Mouse (Mus musculus) limb, embryonic 13.5 days (tissue): ENCODE data around the gene Clk2. TPM values are rescaled to one million over a fixed set of nuclear protein-coding genes. Genes with fewer than 3 reads are reported as not detected.

Source experiments
- ATAC-seq: fragments of 200-750 bp; cut with Nextera tagmentation; 2 replicates; pipeline ENCODE4 v1.8.0; 2017; ENCODE audit warnings: low read depth, moderate number of reproducible peaks, moderate TSS enrichment; ENCODE audit not compliant: low FRiP score
- H3K27ac ChIP-seq: fragments of 300-500 bp; sonication (generic); 2 replicates; pipeline ENCODE4 v1.5.1; 2015; ENCODE audit warnings: inconsistent platforms, mild to moderate bottlenecking, moderate library complexity
- H3K27me3 ChIP-seq: fragments of 300-500 bp; sonication (generic); 2 replicates; pipeline ENCODE4 v1.6.1; 2015; ENCODE audit warnings: mild to moderate bottlenecking, inconsistent platforms
- H3K36me3 ChIP-seq: fragments of 300-500 bp; sonication (generic); 2 replicates; pipeline ENCODE4 v1.6.1; 2015; ENCODE audit warnings: inconsistent platforms, mild to moderate bottlenecking, moderate library complexity
- H3K4me1 ChIP-seq: fragments of 300-500 bp; sonication (generic); 2 replicates; pipeline ENCODE4 v1.6.1; 2015; ENCODE audit warnings: inconsistent platforms
- H3K4me2 ChIP-seq: fragments of 300-500 bp; sonication (generic); replicated peaks from 2 replicates; pipeline ENCODE4 v1.6.1; 2015; ENCODE audit warnings: inconsistent platforms, mild to moderate bottlenecking, moderate library complexity
- H3K4me3 ChIP-seq: fragments of 300-500 bp; sonication (generic); 2 replicates; pipeline ENCODE4 v1.5.1; 2015; ENCODE audit warnings: moderate library complexity, mild to moderate bottlenecking, inconsistent platforms
- H3K9ac ChIP-seq: fragments of 300-500 bp; sonication (generic); 2 replicates; pipeline ENCODE4 v1.6.1; 2015; ENCODE audit warnings: mild to moderate bottlenecking, inconsistent platforms
- H3K9me3 ChIP-seq: fragments of 300-500 bp; sonication (generic); 2 replicates; pipeline ENCODE4 v1.6.1; 2016; ENCODE audit warnings: inconsistent platforms
- WGBS: fragments of 180-500 bp; shearing (Covaris S2); methylation state at CpG from one replicate; pipeline ENCODE4 v1.1.7; 2015; 5-methylcytosine and 5-hydroxymethylcytosine counted together
- polyA plus RNA-seq: library from polyadenylated mRNA; unstranded; fragments of >200 nt; fragmentation: Nextera tagmentation; extraction: Ambion mirVana; gene quantifications from 2 replicates; pipeline ENCODE4 v1.2.1, GENCODE M21; 2015

Gene Clk2
- polyA plus RNA-seq = 32.3 and 36.6 TPM in 2 replicates

DNA sequence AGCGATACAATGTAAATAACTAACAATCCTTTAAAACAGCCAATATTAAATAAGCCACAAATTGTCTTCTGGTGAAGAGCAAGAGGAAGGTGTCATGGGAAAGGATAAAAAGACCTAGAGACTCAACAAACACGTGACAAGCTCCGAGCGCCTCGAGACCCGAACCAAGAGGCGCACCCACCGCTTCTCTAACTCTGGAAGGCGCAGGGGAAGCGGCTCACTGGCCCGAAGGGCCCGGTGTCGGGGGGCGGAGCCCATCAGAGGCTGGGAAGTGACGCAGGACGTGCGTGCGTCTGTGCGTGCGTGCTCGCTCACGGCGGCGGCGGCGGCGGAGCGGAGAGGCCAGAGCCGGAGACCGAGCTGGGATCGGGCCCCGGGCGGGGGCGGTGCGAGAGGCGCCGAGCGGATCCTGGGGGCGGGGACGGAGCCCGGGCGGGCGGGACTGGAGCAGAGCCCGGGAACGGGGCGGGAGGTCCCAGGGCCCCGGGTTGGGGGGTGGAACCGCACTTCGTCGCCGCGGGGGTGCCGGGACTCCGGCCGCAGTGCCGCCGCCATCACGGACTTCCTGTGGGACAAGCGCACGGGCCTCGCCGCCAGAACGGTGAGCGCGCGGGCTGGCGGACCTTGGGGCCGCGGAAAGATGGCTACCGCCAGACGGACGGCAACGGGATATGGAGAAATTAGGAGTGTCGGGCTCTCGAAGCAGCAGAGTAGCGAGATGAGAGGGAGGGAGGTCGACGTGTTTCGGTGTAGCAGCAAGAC is at the start of gene Clk2:
Clk2 (plus strand) TSS at position 290 of the 762 bp plus-strand sequence.
- H3K4me3 ChIP-seq = peak within 1 kb of the TSS; percentile 91
- ATAC-seq = peak; percentile 98
- no peaks in the 10 kb centered on the region for H3K9me3 ChIP-seq
- peaks cover 32% of the 10 kb centered on the region for H3K4me1 ChIP-seq
- WGBS = under 1% methylated on average over 77 of the region's 79 CpGs
- H3K36me3 ChIP-seq = peaks cover 35% of the 10 kb centered on the region
- peak within 1 kb of the TSS; percentile 98 for H3K27ac ChIP-seq
- peaks cover 3% of the 10 kb centered on the region; the same call in 1 of the 2 replicates for H3K27me3 ChIP-seq
- H3K4me2 ChIP-seq = peak within 1 kb of the TSS; percentile 77
- peak within 1 kb of the TSS; percentile 98 for H3K9ac ChIP-seq

DNA sequence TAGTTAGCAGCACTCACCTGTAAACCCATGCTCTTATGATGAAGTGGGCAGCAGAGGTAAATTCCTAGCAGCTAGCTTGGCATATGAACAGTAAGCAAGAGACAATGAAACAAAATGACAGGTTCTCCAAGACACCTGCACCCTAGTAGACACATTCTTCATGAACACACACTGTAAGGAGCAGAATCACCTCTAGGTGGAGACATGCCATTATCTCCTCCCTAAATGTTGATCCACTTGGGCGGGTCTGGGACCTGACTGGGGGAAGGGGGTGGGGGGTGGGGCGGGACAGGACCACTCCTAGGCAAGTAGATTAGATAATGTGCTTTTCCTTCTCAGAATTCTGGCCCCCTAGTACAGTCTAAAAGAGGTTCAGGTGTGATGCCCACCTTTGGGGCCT is 49.1 kb upstream of the Clk2 start:
- H3K4me1 ChIP-seq = no peaks in the 10 kb centered on the region
- H3K4me2 ChIP-seq = no peak overlapping the region
- H3K27ac ChIP-seq = no peak overlapping the region
- no peaks in the 10 kb centered on the region for H3K9me3 ChIP-seq
- H3K36me3 ChIP-seq = no peaks in the 10 kb centered on the region
- 0% methylated on average over 2 of the region's 2 CpGs for WGBS
- H3K27me3 ChIP-seq = no peaks in the 10 kb centered on the region
- no peak overlapping the region for H3K4me3 ChIP-seq
- no peak for ATAC-seq
- H3K9ac ChIP-seq = no peak overlapping the region

DNA sequence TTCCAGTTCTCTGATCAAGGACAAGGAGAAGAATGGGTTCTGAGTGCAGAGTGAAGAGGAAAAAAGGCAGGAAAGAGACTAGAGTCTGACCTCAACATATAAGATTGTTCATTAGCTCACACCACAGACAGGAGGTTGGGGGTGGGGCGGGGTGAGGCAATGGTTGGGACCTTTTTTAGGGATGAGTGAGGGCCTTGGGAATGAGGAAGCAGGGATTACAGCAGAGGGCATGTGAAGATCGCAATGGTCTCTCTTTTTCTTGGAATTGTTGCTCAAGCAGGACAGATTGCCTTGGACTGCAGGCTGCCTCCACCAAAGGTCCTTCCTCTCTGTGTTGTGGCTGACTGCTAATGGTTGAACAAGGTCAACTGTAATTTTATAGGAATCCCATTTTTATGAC is 41.3 kb upstream of the Clk2 start:
- H3K4me1 ChIP-seq = no peaks in the 10 kb centered on the region
- no peak overlapping the region for H3K27ac ChIP-seq
- no peak overlapping the region for H3K4me3 ChIP-seq
- no peaks in the 10 kb centered on the region for H3K27me3 ChIP-seq
- H3K4me2 ChIP-seq = no peak overlapping the region
- no peak overlapping the region for H3K9ac ChIP-seq
- no peaks in the 10 kb centered on the region for H3K36me3 ChIP-seq
- no peaks in the 10 kb centered on the region for H3K9me3 ChIP-seq
- WGBS = 78% methylated on average over 2 of the region's 2 CpGs
- ATAC-seq = no peak

DNA sequence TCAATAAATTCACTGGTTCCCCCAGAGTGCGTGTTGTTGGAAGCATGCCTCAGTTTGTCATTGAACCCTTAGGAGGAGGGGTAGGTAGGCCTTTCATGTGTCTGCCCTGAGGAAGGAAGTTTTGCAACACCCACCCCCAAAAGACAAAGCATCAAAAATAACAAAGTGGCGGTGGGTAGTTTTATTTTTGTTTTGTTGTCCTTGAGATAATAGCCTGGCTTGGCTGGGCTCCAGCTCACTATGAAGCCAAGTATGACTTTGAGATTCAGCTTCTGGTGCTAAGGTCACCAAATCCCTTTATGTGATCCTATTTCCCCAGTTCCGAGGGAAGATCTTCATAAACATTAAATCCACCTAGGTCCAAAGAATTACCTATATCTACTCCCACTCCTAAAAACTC is 40.4 kb upstream of the Clk2 start:
- Histone ChIP-seq H3K4me3 (no peak overlapping the region), H3K4me2 (no peak overlapping the region), H3K9ac (no peak overlapping the region), H3K4me1 (no peaks in the 10 kb centered on the region), H3K9me3 (no peaks in the 10 kb centered on the region), H3K36me3 (no peaks in the 10 kb centered on the region), H3K27ac (no peak overlapping the region), H3K27me3 (no peaks in the 10 kb centered on the region)
- WGBS = 86% methylated on average over 3 of the region's 3 CpGs
- ATAC-seq = no peak

DNA sequence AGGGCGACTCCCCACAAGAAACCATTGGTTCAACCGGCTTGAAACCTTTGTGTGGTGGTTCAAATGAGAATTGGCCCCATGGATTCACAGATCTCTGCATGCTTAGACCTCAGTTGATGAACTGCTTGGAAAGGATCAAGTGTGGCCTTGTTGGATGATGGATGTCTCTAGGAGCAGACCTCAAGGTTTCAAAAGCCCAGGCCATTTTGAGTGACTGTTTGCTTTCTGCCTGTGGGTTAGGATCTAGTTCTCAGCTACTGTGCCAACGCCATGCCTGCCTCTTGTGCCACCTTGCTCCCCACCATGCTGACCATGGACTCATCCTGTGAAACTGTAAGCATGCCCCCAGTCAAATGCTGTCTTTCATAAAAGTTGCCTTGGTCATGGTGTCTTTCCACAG is 38.6 kb upstream of the Clk2 start:
- no peak overlapping the region for H3K27ac ChIP-seq
- 90% methylated on average over 3 of the region's 3 CpGs for WGBS

DNA sequence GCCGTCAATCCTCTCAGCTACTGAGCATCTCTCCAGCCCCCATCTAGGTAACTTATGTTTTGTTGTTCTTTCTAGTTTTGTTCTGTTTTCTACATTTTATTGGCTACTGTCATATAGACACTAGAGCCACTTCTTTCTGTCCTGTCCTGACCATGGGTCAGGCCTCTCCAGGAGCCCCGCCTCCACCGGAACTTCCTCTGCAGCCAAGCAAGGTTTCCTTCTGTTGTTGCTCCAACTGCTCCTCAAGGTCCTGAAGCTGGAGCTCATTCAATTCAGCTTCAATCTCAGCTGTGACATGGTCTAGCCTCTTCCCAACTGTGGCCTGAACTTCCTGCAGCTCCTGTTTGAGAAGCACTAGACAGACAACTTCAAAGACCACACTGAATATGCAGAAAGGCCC is 34.7 kb upstream of the Clk2 start:
- no peak overlapping the region for H3K27ac ChIP-seq
- ATAC-seq = no peak
- no peak overlapping the region for H3K9ac ChIP-seq
- H3K36me3 ChIP-seq = no peaks in the 10 kb centered on the region
- 95% methylated on average over 3 of the region's 3 CpGs for WGBS
- peaks cover 9% of the 10 kb centered on the region; the same call in 1 of the 2 replicates for H3K27me3 ChIP-seq
- H3K4me2 ChIP-seq = no peak overlapping the region
- H3K9me3 ChIP-seq = no peaks in the 10 kb centered on the region
- H3K4me3 ChIP-seq = no peak overlapping the region
- no peaks in the 10 kb centered on the region for H3K4me1 ChIP-seq

More for the DNA sequence above, 38.6 kb upstream of the Clk2 start:
- Histone ChIP-seq H3K4me1 (no peaks in the 10 kb centered on the region), H3K4me3 (no peak overlapping the region), H3K36me3 (no peaks in the 10 kb centered on the region), H3K9ac (no peak overlapping the region), H3K9me3 (no peaks in the 10 kb centered on the region), H3K4me2 (no peak overlapping the region), H3K27me3 (no peaks in the 10 kb centered on the region)
- ATAC-seq = no peak

DNA sequence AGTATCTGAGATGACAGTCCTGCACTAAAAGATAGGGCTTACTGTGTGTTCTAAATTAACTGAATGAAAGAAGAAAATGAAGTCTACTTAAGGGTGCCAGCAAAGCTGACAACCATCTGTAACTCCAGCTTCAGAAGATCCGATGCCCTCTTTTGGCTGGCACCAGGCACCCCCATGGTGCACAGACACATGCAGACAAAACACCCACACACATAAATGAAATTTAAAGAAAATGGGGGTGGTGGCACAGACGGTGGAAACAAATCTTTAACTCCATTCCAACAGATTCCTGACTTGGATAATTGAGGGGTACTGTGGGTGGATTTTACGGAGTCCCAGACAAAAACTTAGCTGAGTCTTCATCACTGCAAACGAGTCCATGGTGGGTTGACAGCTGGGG is 32.8 kb upstream of the Clk2 start:
- H3K4me3 ChIP-seq = peak overlapping the region; percentile 38; the same call in 1 of the 2 replicates
- 44% methylated on average over 4 of the region's 4 CpGs for WGBS
- no peaks in the 10 kb centered on the region for H3K9me3 ChIP-seq
- H3K4me1 ChIP-seq = no peaks in the 10 kb centered on the region
- H3K4me2 ChIP-seq = peak overlapping the region; percentile 67
- H3K27ac ChIP-seq = no peak overlapping the region
- ATAC-seq = no peak
- no peak overlapping the region for H3K9ac ChIP-seq
- H3K36me3 ChIP-seq = no peaks in the 10 kb centered on the region
- peaks cover 16% of the 10 kb centered on the region; the same call in 1 of the 2 replicates for H3K27me3 ChIP-seq

DNA sequence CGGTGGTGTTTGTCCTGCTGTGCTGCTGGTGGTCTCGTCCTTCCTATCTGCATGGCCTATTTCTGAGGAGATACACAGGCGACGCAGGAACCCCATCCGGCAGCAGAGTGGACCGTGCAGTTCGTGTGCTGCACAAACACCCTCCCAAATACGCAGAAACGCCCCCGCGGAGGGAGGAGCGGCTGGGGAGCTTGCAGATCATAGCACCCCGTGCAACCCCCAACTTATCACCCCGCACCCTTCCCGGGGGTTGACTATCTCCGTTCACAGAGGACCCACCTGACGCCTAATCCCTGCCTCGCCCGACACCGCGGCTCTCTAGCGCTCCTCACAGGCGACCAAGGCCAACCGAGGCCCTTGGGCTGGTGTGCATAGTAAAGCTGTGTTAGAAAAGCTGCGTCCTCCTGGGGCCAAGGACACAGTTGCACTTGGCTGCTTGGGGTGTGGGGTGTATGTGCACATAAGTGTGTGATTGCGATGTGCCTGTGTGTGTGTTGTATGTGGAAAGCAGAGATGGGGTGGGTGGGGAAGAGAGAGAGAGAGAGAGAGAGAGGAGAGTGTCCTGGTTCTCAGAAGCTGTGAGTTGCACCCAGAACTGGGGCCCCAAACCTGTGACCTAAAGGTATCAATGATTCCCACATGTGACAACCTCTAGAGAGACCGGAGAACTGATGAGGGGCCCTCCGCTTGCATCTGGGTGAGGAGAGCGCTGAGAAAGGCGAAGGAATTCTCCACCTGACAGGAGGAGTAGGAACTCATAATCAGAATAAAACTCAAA is 32.1 kb upstream of the Clk2 start:
- peak overlapping the region; percentile 38 for H3K4me3 ChIP-seq
- no peak for ATAC-seq
- peak overlapping the region; percentile 61 for H3K9ac ChIP-seq
- no peak overlapping the region for H3K27ac ChIP-seq
- peak overlapping the region; percentile 67 for H3K4me2 ChIP-seq
- no peaks in the 10 kb centered on the region for H3K4me1 ChIP-seq
- peaks cover 16% of the 10 kb centered on the region; the same call in 1 of the 2 replicates for H3K27me3 ChIP-seq
- no peaks in the 10 kb centered on the region for H3K36me3 ChIP-seq
- H3K9me3 ChIP-seq = no peaks in the 10 kb centered on the region
- WGBS = 12% methylated on average over 30 of the region's 30 CpGs

DNA sequence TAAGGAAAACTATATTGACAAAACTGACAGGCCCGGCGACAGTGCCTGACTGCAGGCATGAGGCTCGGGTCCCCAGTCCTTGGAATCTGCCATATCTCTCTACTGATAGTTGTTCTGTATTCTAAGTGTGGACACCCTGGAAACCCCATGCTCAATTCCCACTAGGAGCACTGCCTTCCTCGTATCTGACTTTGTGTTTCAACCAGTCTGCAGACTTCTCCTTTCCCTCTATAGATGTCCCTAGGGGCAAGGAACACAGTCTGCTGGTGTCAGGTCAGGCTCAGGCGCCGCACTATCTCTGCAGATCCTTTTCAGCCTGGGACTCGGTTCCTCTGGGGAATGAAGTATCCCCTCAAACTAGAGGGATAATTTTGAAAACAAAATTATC is 31.5 kb upstream of the Clk2 start:
- no peak for ATAC-seq
- Histone ChIP-seq H3K4me1 (no peaks in the 10 kb centered on the region), H3K4me2 (0 out of 2 replicates have a peak overlapping the region, but pooled peaks have one; percentile 67), H3K9me3 (no peaks in the 10 kb centered on the region), H3K9ac (no peak overlapping the region), H3K36me3 (no peaks in the 10 kb centered on the region), H3K27ac (no peak overlapping the region), H3K27me3 (peaks cover 16% of the 10 kb centered on the region; the same call in 1 of the 2 replicates), H3K4me3 (no peak overlapping the region)
- 76% methylated on average over 7 of the region's 7 CpGs for WGBS

DNA sequence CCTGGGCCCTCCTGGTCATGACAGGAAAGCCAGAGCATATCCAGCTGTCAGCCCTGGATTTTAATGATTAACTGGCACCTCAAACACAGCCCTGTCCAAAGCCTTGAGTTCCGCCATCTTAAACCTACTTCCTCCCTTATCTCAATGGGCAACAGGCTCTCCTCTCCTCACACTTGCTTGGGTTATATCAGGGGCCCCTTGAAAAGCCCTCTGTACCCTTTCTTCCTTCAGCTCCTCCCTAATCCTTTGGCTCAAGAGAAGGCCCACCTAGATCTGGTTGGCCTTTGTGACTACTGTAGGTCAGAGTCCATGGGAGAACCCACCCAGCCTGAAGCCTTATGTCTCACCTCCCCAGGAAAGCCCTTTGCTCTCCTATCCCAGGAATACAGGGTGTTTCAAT is 30.8 kb upstream of the Clk2 start:
- Histone ChIP-seq H3K27ac (no peak overlapping the region), H3K9me3 (no peaks in the 10 kb centered on the region), H3K36me3 (no peaks in the 10 kb centered on the region), H3K27me3 (peaks cover 16% of the 10 kb centered on the region; the same call in 1 of the 2 replicates), H3K4me2 (no peak overlapping the region), H3K4me3 (no peak overlapping the region), H3K4me1 (no peaks in the 10 kb centered on the region), H3K9ac (no peak overlapping the region)
- ATAC-seq = no peak
- 83% methylated on average over 1 of the region's 1 CpGs for WGBS

DNA sequence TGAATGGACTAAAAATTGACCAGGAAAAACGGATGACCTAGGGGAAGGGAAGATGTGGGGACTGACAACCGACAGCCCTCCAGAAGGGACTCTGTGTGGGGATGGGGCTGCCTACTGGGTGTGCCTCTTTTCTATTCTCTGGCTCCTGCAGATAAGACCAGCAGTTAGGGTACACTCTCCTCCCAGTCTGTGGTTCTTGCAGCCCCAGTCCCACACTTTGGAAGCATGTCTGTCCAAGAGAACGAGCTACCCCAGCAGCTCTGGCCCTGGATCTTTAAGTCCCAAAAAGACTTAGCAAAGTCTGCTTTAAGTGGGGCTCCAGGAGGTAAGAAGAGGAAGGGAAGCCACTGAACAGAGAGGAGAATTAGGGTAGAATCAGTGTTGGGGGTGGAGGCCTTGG is 28.6 kb upstream of the Clk2 start, which contains the start of gene Pklr:
Pklr (plus strand) TSS at position 185 of the 400 bp plus-strand sequence.
- Histone ChIP-seq H3K36me3 (no peaks in the 10 kb centered on the region), H3K9me3 (no peaks in the 10 kb centered on the region), H3K9ac (no peak within 1 kb of the TSS), H3K4me1 (no peaks in the 10 kb centered on the region), H3K4me3 (no peak within 1 kb of the TSS), H3K27ac (no peak within 1 kb of the TSS), H3K4me2 (no peak within 1 kb of the TSS), H3K27me3 (peaks cover 16% of the 10 kb centered on the region; the same call in 1 of the 2 replicates)
- ATAC-seq = no peak
- WGBS = 61% methylated on average over 3 of the region's 3 CpGs

DNA sequence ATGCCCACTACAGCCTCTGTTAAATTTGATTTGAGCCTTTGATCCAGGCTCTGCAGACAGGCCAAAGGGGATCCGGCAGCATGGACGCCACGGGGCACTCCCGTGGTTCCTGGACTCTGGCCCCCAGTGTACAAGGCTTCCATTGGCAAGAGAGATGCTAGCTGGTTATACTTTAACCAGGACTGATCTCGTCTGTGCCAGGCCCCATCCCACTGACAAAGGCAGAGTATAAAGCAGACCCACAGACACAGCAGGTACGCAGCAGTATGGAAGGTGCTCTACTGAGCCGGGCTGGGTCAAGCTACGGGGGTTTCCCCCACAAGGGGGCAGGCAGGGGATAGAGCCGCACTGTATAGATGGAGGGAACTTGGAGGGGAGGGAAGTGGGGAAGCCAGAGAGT is 28.2 kb upstream of the Clk2 start:
- no peaks in the 10 kb centered on the region for H3K4me1 ChIP-seq
- H3K4me2 ChIP-seq = no peak overlapping the region
- H3K27me3 ChIP-seq = peaks cover 16% of the 10 kb centered on the region; the same call in 1 of the 2 replicates
- H3K27ac ChIP-seq = no peak overlapping the region
- no peak overlapping the region for H3K9ac ChIP-seq
- H3K9me3 ChIP-seq = no peaks in the 10 kb centered on the region
- no peak overlapping the region for H3K4me3 ChIP-seq
- 44% methylated on average over 9 of the region's 9 CpGs for WGBS
- no peaks in the 10 kb centered on the region for H3K36me3 ChIP-seq
- no peak for ATAC-seq
